38 mouse cellular contexts compared by ENCODE assay signal in the genomic region with DNA sequence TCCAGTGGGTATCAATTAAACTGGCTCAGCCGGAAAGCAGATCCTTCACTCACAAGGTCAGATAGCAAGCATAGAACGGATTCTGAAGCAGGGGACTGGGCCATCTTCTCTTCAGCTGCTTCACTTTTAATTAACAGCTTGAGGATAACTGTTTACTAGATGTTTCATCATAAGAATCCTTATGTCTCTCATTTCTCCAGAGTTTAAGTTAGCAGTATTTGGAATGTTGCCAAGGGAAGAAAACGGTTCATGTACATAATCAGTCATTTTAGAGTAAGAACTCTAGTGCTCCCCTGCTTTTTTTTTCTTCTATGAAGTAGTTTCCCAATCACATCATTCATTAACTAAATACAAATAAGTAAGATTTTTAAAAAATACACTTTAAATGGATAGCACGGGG. TPM values are rescaled to one million over a fixed set of nuclear protein-coding genes. Genes with fewer than 3 reads are reported as not detected.
"Had no signal": no experiment of that assay in that cellular context is flagged by ENCODE, and none has a peak within 500 bp of the region (broad histone marks: within the 10 kb centered on the region; RNA-seq: fewer than 3 reads in every experiment).

A gene (minus strand): TSS at position 101 of the 400 bp plus-strand sequence.

- H3K9me3 ChIP-seq: limb, embryonic 10.5 days; limb, embryonic 12.5 days; limb, embryonic 13.5 days; limb, embryonic 15.5 days; liver, embryonic 12.5 days; liver, embryonic 13.5 days; liver, embryonic 15.5 days; lung, embryonic 15.5 days; megakaryocyte, embryonic 14.5 days; midbrain, embryonic 13.5 days; midbrain, embryonic 15.5 days; neural tube, embryonic 12.5 days had no signal

- DNase-seq: left cerebral cortex, postnatal 4 days; liver; liver, embryonic 13.5 days; liver, postnatal 0 days; lung, adult 18-20 months; lung, postnatal 10 days; lung, postnatal 14 days; lung, postnatal 36 days; lung, postnatal 4 days; midbrain, embryonic 14.5 days had no signal

- H3K27ac ChIP-seq: left cerebral cortex, adult 2 months; limb, embryonic 10.5 days; limb, embryonic 12.5 days; limb, embryonic 13.5 days; limb, embryonic 15.5 days; liver, embryonic 12.5 days; liver, embryonic 13.5 days; liver, embryonic 14.5 days; liver, embryonic 15.5 days; lung, embryonic 15.5 days; macrophage; midbrain, embryonic 10.5 days; midbrain, embryonic 12.5 days; midbrain, embryonic 13.5 days; midbrain, embryonic 15.5 days; neural tube, embryonic 12.5 days had no signal

- H3K4me3 ChIP-seq: left cerebral cortex, adult 2 months; limb, embryonic 10.5 days; limb, embryonic 12.5 days; limb, embryonic 13.5 days; limb, embryonic 15.5 days; liver, embryonic 12.5 days; liver, embryonic 13.5 days; liver, embryonic 15.5 days; lung, embryonic 15.5 days; megakaryocyte, embryonic 14.5 days; midbrain, embryonic 10.5 days; midbrain, embryonic 12.5 days; midbrain, embryonic 13.5 days; midbrain, embryonic 15.5 days; myocyte; neural tube, embryonic 12.5 days had no signal

- H3K4me1 ChIP-seq: limb, embryonic 10.5 days; limb, embryonic 12.5 days; limb, embryonic 13.5 days; limb, embryonic 15.5 days; liver, embryonic 12.5 days; liver, embryonic 13.5 days; liver, embryonic 15.5 days; lung, embryonic 15.5 days; megakaryocyte, embryonic 14.5 days; midbrain, embryonic 10.5 days; midbrain, embryonic 12.5 days; midbrain, embryonic 13.5 days; midbrain, embryonic 15.5 days; neural tube, embryonic 12.5 days had no signal

- H3K27me3 ChIP-seq: limb, embryonic 12.5 days; limb, embryonic 13.5 days; limb, embryonic 15.5 days; liver, embryonic 12.5 days; liver, embryonic 13.5 days; liver, embryonic 15.5 days; lung, embryonic 15.5 days; megakaryocyte, embryonic 14.5 days; midbrain, embryonic 12.5 days; midbrain, embryonic 13.5 days; midbrain, embryonic 15.5 days; neural tube, embryonic 12.5 days had no signal

- H3K4me2 ChIP-seq: limb, embryonic 12.5 days; limb, embryonic 13.5 days; limb, embryonic 15.5 days; liver, embryonic 11.5 days; liver, embryonic 12.5 days; liver, embryonic 13.5 days; liver, embryonic 15.5 days; lung, embryonic 15.5 days; midbrain, embryonic 11.5 days; midbrain, embryonic 12.5 days; midbrain, embryonic 13.5 days; midbrain, embryonic 15.5 days; neural tube, embryonic 12.5 days had no signal

- H3K9ac ChIP-seq: limb, embryonic 12.5 days; limb, embryonic 13.5 days; limb, embryonic 15.5 days; liver, embryonic 12.5 days; liver, embryonic 13.5 days; liver, embryonic 14.5 days; liver, embryonic 15.5 days; liver, postnatal 0 days; lung, embryonic 15.5 days; midbrain, embryonic 12.5 days; midbrain, embryonic 13.5 days; midbrain, embryonic 15.5 days; neural tube, embryonic 12.5 days had no signal

- ATAC-seq: liver, embryonic 12.5 days; liver, postnatal 0 days; lung, postnatal 0 days; midbrain, embryonic 13.5 days; midbrain, embryonic 15.5 days; midbrain, embryonic 16.5 days had no signal

- H3K36me3 ChIP-seq: limb, embryonic 10.5 days; limb, embryonic 12.5 days; limb, embryonic 13.5 days; limb, embryonic 15.5 days; liver, embryonic 12.5 days; liver, embryonic 13.5 days; liver, embryonic 15.5 days; lung, embryonic 15.5 days; midbrain, embryonic 10.5 days; midbrain, embryonic 12.5 days; midbrain, embryonic 13.5 days; midbrain, embryonic 15.5 days; neural tube, embryonic 12.5 days had no signal

RNA-seq across cellular contexts. Expression of the gene that starts here (rescaled TPM):
- polyA plus RNA-seq: limb, embryonic 10.5 days; limb, embryonic 11.5 days; limb, embryonic 12.5 days; limb, embryonic 13.5 days; limb, embryonic 14.5 days; limb, embryonic 15.5 days; liver, adult 2 months; liver, embryonic 11.5 days; liver, embryonic 12.5 days; liver, embryonic 13.5 days; liver, embryonic 14.5 days; liver, embryonic 15.5 days; liver, embryonic 16.5 days; liver, postnatal 0 days; lung, embryonic 15.5 days; lung, embryonic 16.5 days; lung, postnatal 0 days; macrophage; midbrain, embryonic 10.5 days; midbrain, embryonic 11.5 days; midbrain, embryonic 12.5 days; midbrain, embryonic 13.5 days; midbrain, embryonic 14.5 days; midbrain, embryonic 15.5 days; midbrain, embryonic 16.5 days; midbrain, postnatal 0 days; myocyte; neural tube, embryonic 11.5 days; neural tube, embryonic 12.5 days had no signal
